Mouse (Mus musculus) brown adipose tissue, adult 24 weeks (tissue): ENCODE data around the gene Gm42417. TPM values are rescaled to one million over a fixed set of nuclear protein-coding genes. Genes with fewer than 3 reads are reported as not detected.

ENCODE experiments used
- H3K27ac ChIP-seq: fragments of 200-500 bp; replicated peaks from 2 replicates; pipeline ENCODE4 v1.5.1; 2012; ENCODE audit warnings: low read depth, mild to moderate bottlenecking, low read length
- H3K4me1 ChIP-seq: fragments of 200-500 bp; 2 replicates; pipeline ENCODE4 v1.6.1; 2012; ENCODE audit warnings: low read length, mixed read lengths; ENCODE audit not compliant: control insufficient read depth, insufficient read depth, insufficient read length
- H3K4me3 ChIP-seq: fragments of 200-500 bp; 2 replicates; pipeline ENCODE4 v1.5.1; 2012; ENCODE audit warnings: low read depth, mild to moderate bottlenecking, low read length, moderate library complexity; ENCODE audit not compliant: insufficient read depth
- polyA plus RNA-seq: library from polyadenylated mRNA; stranded (reverse); fragments of >200 nt; gene quantifications from 2 replicates; pipeline ENCODE4 v1.2.4, GENCODE M21; 2012; ENCODE audit not compliant: missing spikeins, insufficient read depth, insufficient read length

The Gm42417 gene
- polyA plus RNA-seq, 1 experiment = 7.8 TPM

GRCm38 (mm10) chr1:36493299-36493698 is 45.9 kb downstream of the Gm42417 start:
- no peak overlapping the region for H3K4me3 ChIP-seq
- peaks cover 2% of the 10 kb centered on the region; the same call in 1 of the 2 replicates for H3K4me1 ChIP-seq
- no peak overlapping the region for H3K27ac ChIP-seq

DNA sequence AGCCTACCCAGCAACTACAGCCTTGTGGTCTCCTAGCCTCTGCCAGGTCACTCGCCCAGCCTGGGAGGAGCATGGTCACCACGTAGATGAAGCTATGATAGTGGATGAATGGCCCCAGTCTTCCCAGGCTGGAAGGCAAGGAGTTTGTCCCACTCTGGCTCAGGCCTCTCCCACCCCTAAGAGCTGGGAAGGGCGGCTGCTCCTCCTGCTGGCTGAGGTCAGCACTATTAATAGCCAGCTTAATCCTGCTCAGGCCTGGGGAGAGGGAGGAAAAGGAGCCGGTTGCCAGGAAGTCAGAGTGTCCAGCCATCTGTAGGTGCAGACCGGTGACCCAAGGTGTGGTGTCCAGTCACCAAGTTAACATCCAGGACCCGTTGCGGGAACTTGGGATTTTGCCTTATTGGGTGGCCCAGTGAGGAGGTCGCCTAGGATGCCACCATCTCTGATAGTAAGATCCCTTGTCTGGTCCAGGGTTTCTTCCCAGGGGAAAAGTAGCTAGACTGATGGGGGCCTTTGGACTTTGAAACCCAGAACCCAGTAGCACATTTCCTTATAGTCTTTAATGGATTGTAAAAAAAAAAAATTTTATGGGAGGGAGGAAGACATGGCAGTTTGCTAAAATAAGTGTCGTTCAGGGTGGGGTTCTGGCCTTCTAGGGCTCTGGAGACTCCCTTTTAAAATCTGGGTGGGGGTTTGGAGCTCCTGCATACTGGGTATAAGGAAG is 46.7 kb downstream of the Gm42417 start:
- Histone ChIP-seq H3K27ac (no peak overlapping the region), H3K4me3 (no peak overlapping the region), H3K4me1 (peaks cover 2% of the 10 kb centered on the region; the same call in 1 of the 2 replicates)

- H3K4me3 ChIP-seq = no peak overlapping the region
- peaks cover 2% of the 10 kb centered on the region; the same call in 1 of the 2 replicates for H3K4me1 ChIP-seq
- no peak overlapping the region for H3K27ac ChIP-seq
Observed at GRCm38 (mm10) chr1:36489661-36490060, 49.6 kb downstream of the Gm42417 start.

DNA sequence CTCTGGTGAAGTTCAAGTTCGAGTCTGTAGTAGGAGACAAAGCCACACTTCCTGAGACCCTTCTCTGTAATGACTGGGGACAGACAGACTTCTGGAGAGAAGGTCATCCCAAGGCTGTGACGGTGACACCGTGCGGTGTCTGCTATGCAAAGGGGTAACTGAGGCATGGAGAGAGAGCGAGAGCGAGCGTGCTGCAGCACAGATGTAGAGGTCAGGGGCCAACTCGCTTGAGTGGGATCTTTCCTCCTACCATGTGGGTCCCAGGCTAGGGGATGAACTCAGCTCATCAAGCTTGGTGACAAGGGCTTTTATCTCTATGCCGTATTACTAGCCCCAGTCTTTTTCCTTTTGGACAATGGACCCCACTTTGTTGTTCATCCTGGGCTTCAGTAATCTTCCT is 52.1 kb downstream of the Gm42417 start:
- no peak overlapping the region for H3K4me3 ChIP-seq
- H3K27ac ChIP-seq = no peak overlapping the region
- H3K4me1 ChIP-seq = 0 out of 2 replicates have a peak, but pooled peaks cover under 1% of the 10 kb centered on the region

GRCm38 (mm10) chr1:36485080-36485479 is 54.1 kb downstream of the Gm42417 start:
- Histone ChIP-seq H3K4me1 (no peaks in the 10 kb centered on the region), H3K4me3 (no peak overlapping the region), H3K27ac (no peak overlapping the region)

GRCm38 (mm10) chr1:36483825-36484224 is 55.4 kb downstream of the Gm42417 start:
- H3K27ac ChIP-seq = no peak overlapping the region
- H3K4me1 ChIP-seq = no peaks in the 10 kb centered on the region

More at GRCm38 (mm10) chr1:36483825-36484224, 55.4 kb downstream of the Gm42417 start:
- no peak overlapping the region for H3K4me3 ChIP-seq

Other genes starting within 250 kb of the Gm42417 start
- gene Arid5a, start 231.7 kb downstream of the Gm42417 start, polyA plus RNA-seq = 1.3 and 4.0 TPM in 2 replicates
- 26.9 and 35.3 TPM in 2 replicates for gene Kansl3, start 170.2 kb downstream of the Gm42417 start, polyA plus RNA-seq
- not detected in 2 replicates for gene Fer1l5, start 167.1 kb downstream of the Gm42417 start, polyA plus RNA-seq
- gene Lman2l, start 94.2 kb downstream of the Gm42417 start, polyA plus RNA-seq = 25.6 and 26.7 TPM in 2 replicates
- gene Cnnm4, start 67.8 kb downstream of the Gm42417 start, polyA plus RNA-seq = 1.5 TPM in 2 replicates
- gene Cnnm3, start 27.6 kb downstream of the Gm42417 start, polyA plus RNA-seq = 7.2 and 7.3 TPM in 2 replicates
- gene Ankrd23, start 2.5 kb downstream of the Gm42417 start, polyA plus RNA-seq = 17.9 and 25.2 TPM in 2 replicates
- 5.0 and 8.4 TPM in 2 replicates for gene Ankrd39, start 8.0 kb upstream of the Gm42417 start, polyA plus RNA-seq
- 4.1 and 6.7 TPM in 2 replicates for gene Sema4c, start 18.9 kb upstream of the Gm42417 start, polyA plus RNA-seq
- gene Fam178b, start 143.8 kb upstream of the Gm42417 start, polyA plus RNA-seq = not detected in 2 replicates
- 5,769 and 6,142 TPM in 2 replicates for gene Cox5b, start 152.0 kb upstream of the Gm42417 start, polyA plus RNA-seq
- gene 4933424G06Rik, start 170.7 kb upstream of the Gm42417 start, polyA plus RNA-seq = not detected in 2 replicates
- gene Actr1b, start 175.0 kb upstream of the Gm42417 start, polyA plus RNA-seq = 51.9 and 52.4 TPM in 2 replicates
- not detected in 2 replicates for gene Zap70, start 222.4 kb upstream of the Gm42417 start, polyA plus RNA-seq